ENCODE assay signal across 8 mouse cellular contexts in the genomic region with DNA sequence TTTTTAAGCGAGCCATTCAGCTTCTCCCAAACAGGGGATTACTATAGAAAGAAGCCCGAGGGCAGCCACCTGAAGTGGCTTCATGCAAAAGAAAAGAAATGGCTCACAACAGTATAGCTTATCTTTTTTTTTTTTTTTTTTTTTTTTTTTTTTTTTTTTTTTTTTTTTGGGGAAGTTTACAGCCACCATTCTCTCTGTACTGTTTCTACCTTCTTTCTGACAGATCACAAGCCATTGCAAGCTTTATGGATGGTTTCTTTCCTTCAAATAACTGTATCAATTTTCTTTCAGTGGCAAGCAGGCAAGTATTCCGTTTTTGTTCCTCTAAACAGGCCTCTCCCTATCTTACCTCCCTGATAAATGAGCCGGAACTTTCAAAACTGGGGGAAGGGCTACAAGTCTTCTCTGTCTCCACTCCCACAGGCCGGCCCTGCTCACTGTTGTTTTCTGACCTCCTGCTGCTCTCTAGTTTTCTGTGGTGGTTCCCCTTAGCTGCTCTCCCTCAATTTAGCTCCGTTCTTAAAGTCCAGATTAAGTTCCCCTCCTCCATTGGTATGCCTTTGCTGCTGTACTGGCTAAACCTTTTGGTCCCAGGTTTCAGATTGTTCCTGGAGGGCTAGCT. TPM values are rescaled to one million over a fixed set of nuclear protein-coding genes. Genes with fewer than 3 reads are reported as not detected.
DNase-seq lines count a peak whose midpoint lies in the region; ATAC-seq and TF ChIP-seq lines count a peak whose summit lies in the region.

No protein-coding gene starts in this region.

- 0 out of 2 replicates have a peak overlapping the region, but pooled peaks have one; percentile 6 for H3K27ac ChIP-seq in intestine, embryonic 14.5 days (ENCODE audit: low read depth)
- H3K27ac ChIP-seq in intestine, postnatal 0 days (ENCODE audit: low read depth, low read length) = no peak overlapping the region
- H3K27ac ChIP-seq in heart, embryonic 16.5 days (ENCODE audit: low read length) = peak overlapping the region; percentile 41
- H3K27ac ChIP-seq in limb, embryonic 13.5 days = peak overlapping the region; percentile 6; the same call in 1 of the 2 replicates
- peak overlapping the region; percentile 64; the same call in 1 of the 2 replicates for H3K27ac ChIP-seq in stomach, embryonic 14.5 days (ENCODE audit: low read length)

- no peaks in the 10 kb centered on the region for H3K36me3 ChIP-seq in intestine, embryonic 14.5 days (ENCODE audit: control insufficient read depth, insufficient read depth, low read length)
- H3K36me3 ChIP-seq in intestine, postnatal 0 days (ENCODE audit: control insufficient read depth, insufficient read depth) = no peaks in the 10 kb centered on the region
- no peaks in the 10 kb centered on the region for H3K36me3 ChIP-seq in heart, embryonic 16.5 days (ENCODE audit: control insufficient read depth, insufficient read depth)
- H3K36me3 ChIP-seq in limb, embryonic 13.5 days = no peaks in the 10 kb centered on the region
- H3K36me3 ChIP-seq in stomach, embryonic 14.5 days (ENCODE audit: control insufficient read depth, insufficient read depth, low read length) = no peaks in the 10 kb centered on the region

- no peaks in the 10 kb centered on the region for H3K9me3 ChIP-seq in intestine, embryonic 14.5 days (ENCODE audit: control insufficient read depth, low read length)
- H3K9me3 ChIP-seq in intestine, postnatal 0 days (ENCODE audit: control insufficient read depth) = no peaks in the 10 kb centered on the region
- no peaks in the 10 kb centered on the region for H3K9me3 ChIP-seq in heart, embryonic 16.5 days (replicated peaks; ENCODE audit: control insufficient read depth, low read length)
- H3K9me3 ChIP-seq in limb, embryonic 13.5 days = no peaks in the 10 kb centered on the region
- H3K9me3 ChIP-seq in stomach, embryonic 14.5 days (ENCODE audit: control insufficient read depth, low read depth, low read length) = no peaks in the 10 kb centered on the region

- TF ChIP-seq CTCF in intestine, postnatal 0 days (IDR thresholded peaks at IDR 0.05; ENCODE audit: low read depth) = no peak

- no peak for ATAC-seq in intestine, embryonic 14.5 days (replicated peaks; ENCODE audit: low FRiP score, low TSS enrichment, low read depth)
- no peak for ATAC-seq in intestine, postnatal 0 days
- no peak for ATAC-seq in heart, embryonic 16.5 days (replicated peaks; ENCODE audit: extremely low read depth, insufficient read depth, low FRiP score)
- no peak for ATAC-seq in limb, embryonic 13.5 days (ENCODE audit: low FRiP score, low read depth)
- 0 out of 2 replicates have a peak, but pooled peaks have one; percentile 16 for ATAC-seq in stomach, embryonic 14.5 days (ENCODE audit: insufficient number of reproducible peaks, insufficient read depth, low FRiP score, low read depth)
- ATAC-seq in CD4-positive, CD25-positive, alpha-beta regulatory T cell, adult 4 months = no peak

- H3K4me3 ChIP-seq in intestine, embryonic 14.5 days (ENCODE audit: low read depth, low read length) = no peak overlapping the region
- no peak overlapping the region for H3K4me3 ChIP-seq in intestine, postnatal 0 days (ENCODE audit: low read depth, low read length)
- no peak overlapping the region for H3K4me3 ChIP-seq in heart, embryonic 16.5 days (ENCODE audit: low read length)
- H3K4me3 ChIP-seq in limb, embryonic 13.5 days = no peak overlapping the region
- H3K4me3 ChIP-seq in stomach, embryonic 14.5 days (ENCODE audit: low read depth, low read length) = no peak overlapping the region

- H3K4me2 ChIP-seq in intestine, embryonic 14.5 days (ENCODE audit: low read length) = peak overlapping the region; percentile 77; the same call in 1 of the 2 replicates
- no peak overlapping the region for H3K4me2 ChIP-seq in intestine, postnatal 0 days (replicated peaks; ENCODE audit: low read depth)
- peak overlapping the region; percentile 12; the same call in 1 of the 2 replicates for H3K4me2 ChIP-seq in heart, embryonic 16.5 days (ENCODE audit: low read depth, low read length)
- H3K4me2 ChIP-seq in limb, embryonic 13.5 days (replicated peaks) = peak overlapping the region; percentile 87
- no peak overlapping the region; the same call in 1 of the 2 replicates for H3K4me2 ChIP-seq in stomach, embryonic 14.5 days (replicated peaks; ENCODE audit: low read depth, low read length)

- H3K27me3 ChIP-seq in intestine, embryonic 14.5 days (replicated peaks; ENCODE audit: control insufficient read depth, insufficient read depth, low read length) = no peaks in the 10 kb centered on the region
- H3K27me3 ChIP-seq in intestine, postnatal 0 days (replicated peaks; ENCODE audit: control insufficient read depth, insufficient read depth, low read length) = 0 out of 2 replicates have a peak, but pooled peaks cover 7% of the 10 kb centered on the region
- no peaks in the 10 kb centered on the region; the same call in 1 of the 2 replicates for H3K27me3 ChIP-seq in heart, embryonic 16.5 days (ENCODE audit: control insufficient read depth, insufficient read depth, low read length)
- peaks cover 18% of the 10 kb centered on the region; the same call in 1 of the 2 replicates for H3K27me3 ChIP-seq in limb, embryonic 13.5 days
- no peaks in the 10 kb centered on the region for H3K27me3 ChIP-seq in stomach, embryonic 14.5 days (ENCODE audit: control insufficient read depth, insufficient read depth, low read length)

- H3K4me1 ChIP-seq in intestine, embryonic 14.5 days (replicated peaks; ENCODE audit: control insufficient read depth, insufficient read depth, low read length) = peaks cover 22% of the 10 kb centered on the region
- 0 out of 2 replicates have a peak, but pooled peaks cover 5% of the 10 kb centered on the region for H3K4me1 ChIP-seq in intestine, postnatal 0 days (replicated peaks; ENCODE audit: control insufficient read depth, insufficient read depth, low read length)
- H3K4me1 ChIP-seq in heart, embryonic 16.5 days (ENCODE audit: control insufficient read depth, insufficient read depth, low read length) = peaks cover 20% of the 10 kb centered on the region
- peaks cover 35% of the 10 kb centered on the region for H3K4me1 ChIP-seq in limb, embryonic 13.5 days
- H3K4me1 ChIP-seq in stomach, embryonic 14.5 days (ENCODE audit: control insufficient read depth, insufficient read depth, low read length) = peaks cover 30% of the 10 kb centered on the region; the same call in 1 of the 2 replicates

- WGBS in intestine, embryonic 14.5 days = 23% methylated on average over 6 of the region's 6 CpGs
- 34% methylated on average over 6 of the region's 6 CpGs for WGBS in intestine, postnatal 0 days
- 24% methylated on average over 6 of the region's 6 CpGs for WGBS in heart, embryonic 16.5 days
- 23% methylated on average over 6 of the region's 6 CpGs for WGBS in limb, embryonic 13.5 days
- 28% methylated on average over 6 of the region's 6 CpGs for WGBS in stomach, embryonic 14.5 days

- no peak overlapping the region for H3K9ac ChIP-seq in intestine, embryonic 14.5 days (ENCODE audit: low read length)
- no peak overlapping the region for H3K9ac ChIP-seq in intestine, postnatal 0 days (ENCODE audit: low read depth, low read length)
- H3K9ac ChIP-seq in heart, embryonic 16.5 days (ENCODE audit: low read length) = no peak overlapping the region
- H3K9ac ChIP-seq in limb, embryonic 13.5 days = no peak overlapping the region
- H3K9ac ChIP-seq in stomach, embryonic 14.5 days (replicated peaks; ENCODE audit: low read depth, low read length) = no peak overlapping the region

- peak; percentile 65 for DNase-seq in intestine, embryonic 14.5 days (ENCODE audit: low spot score)
- DNase-seq in frontal cortex, postnatal 36 days (ENCODE audit: low spot score in 2 of 2) = no peak
- DNase-seq in spleen, adult 18-20 months = no peak

RNA-seq across cellular contexts. Expression of gene Ptpn13, which starts 1.6 kb away (rescaled TPM):
- polyA plus RNA-seq in intestine, embryonic 14.5 days (2014; fragmentation: Nextera tagmentation; extraction: Ambion mirVana) = 9.3 and 10.1 TPM in 2 replicates
- 0.90 and 1.3 TPM in 2 replicates for polyA plus RNA-seq in intestine, postnatal 0 days (2015; fragmentation: Nextera tagmentation; extraction: Ambion mirVana)
- polyA plus RNA-seq in heart, embryonic 16.5 days (2015; fragmentation: Nextera tagmentation; extraction: Ambion mirVana) = 7.8 and 8.3 TPM in 2 replicates
- polyA plus RNA-seq in limb, embryonic 13.5 days (2015; fragmentation: Nextera tagmentation; extraction: Ambion mirVana) = 9.1 and 10.8 TPM in 2 replicates
- polyA plus RNA-seq in stomach, embryonic 14.5 days (2014; fragmentation: Nextera tagmentation; extraction: Ambion mirVana) = 26.3 and 28.5 TPM in 2 replicates
- polyA plus RNA-seq in CD4-positive, CD25-positive, alpha-beta regulatory T cell, adult 4 months (2017; shearing (Covaris generic)) = 10 to 100 TPM; 22.5 to 26.9 TPM

Comparison
In these comparisons a context has a peak if more than half of its experiments do, and no peak if none do; other contexts are left out.
1. H3K4me2 ChIP-seq: peak in intestine, embryonic 14.5 days (single experiment), heart, embryonic 16.5 days (single experiment) and limb, embryonic 13.5 days (single experiment); none in intestine, postnatal 0 days (single experiment) and stomach, embryonic 14.5 days (single experiment).